Mouse (Mus musculus): ENCODE measurements around the gene Vmn2r50.
"Not testable (repeated sequence)": the region's sequence is repeated elsewhere in the genome, so short reads cannot be mapped to it uniquely, and the experiment has no call there.

Gene Vmn2r50

GRCm38 (mm10) chr7:10053196-10053595, at the start of gene Vmn2r50:
TSS of gene Vmn2r50 (minus strand) at chr7:10053296.
- in situ Hi-C loops (cut with MboI, MseI), result loop anchor here (25.0 kb wide), 1 partner anchor 1791 kb away; the partner anchor contains the start of gene Vmn2r43

GRCm38 (mm10) chr7:9992157-9992556, 60.9 kb downstream of the Vmn2r50 start, which contains the start of gene Vmn2r49:
TSS of gene Vmn2r49 (minus strand) at chr7:9992257.
- in situ Hi-C loops (cut with MboI, MseI), result not testable (repeated sequence)

Data from regulatory T cell (primary cell).